Mouse (Mus musculus): ENCODE results near the gene Btbd35f5. TPM values are rescaled to one million over a fixed set of nuclear protein-coding genes. Genes with fewer than 3 reads are reported as not detected.
"Not testable (repeated sequence)": the region's sequence is repeated elsewhere in the genome, so short reads cannot be mapped to it uniquely, and the experiment has no call there.

Gene Btbd35f5
- not detected for total RNA-seq (2018; cell fraction: chromatin; rRNA removed)
- not detected for total RNA-seq (2018; cell fraction: cytosol; rRNA removed)
- total RNA-seq (2018; cell fraction: nucleus; rRNA removed): not detected
- polyA plus RNA-seq (2018): not detected in 3 replicates

- H3K27ac ChIP-seq; H3K4me3 ChIP-seq (ENCODE audit: inconsistent target); H3K79me2 ChIP-seq (ENCODE audit: inconsistent target); H3K36me3 ChIP-seq (ENCODE audit: inconsistent target): not testable (repeated sequence)
- WGBS (ENCODE audit: missing documents): no CpG with 5 or more reads among the region's 3 CpGs
Measured at GRCm38 (mm10) chrX:32973597-32973996, at the start of gene Btbd35f5. Gene Btbd35f5 (plus strand): TSS chrX:32973897.

DNA sequence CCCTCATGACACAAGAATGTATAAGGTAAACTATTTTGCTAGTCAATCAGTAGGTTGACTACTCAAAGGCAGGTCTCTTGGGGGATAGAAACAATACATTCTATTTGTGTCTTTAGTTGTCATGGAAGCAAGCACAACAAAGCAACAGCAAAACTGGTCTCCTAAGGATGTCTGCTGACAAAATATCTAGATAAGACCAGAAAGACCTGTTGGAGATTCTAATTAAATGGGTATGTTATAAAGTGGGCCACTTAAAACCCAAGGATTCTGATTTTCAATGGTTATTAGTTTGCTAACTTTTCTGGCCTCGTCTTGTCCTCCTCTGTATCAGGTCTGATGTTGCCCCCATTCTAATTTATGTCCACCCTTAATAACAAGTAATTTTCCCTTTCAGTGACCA is 32.2 kb upstream of the Btbd35f5 start, which contains the start of gene Gm21789:
TSS of gene Gm21789 (plus strand) at position 301 of the 400 bp plus-strand sequence.
- no CpG with 5 or more reads among the region's 1 CpGs for WGBS (ENCODE audit: missing documents)
- not testable (repeated sequence) for H3K4me3 ChIP-seq (ENCODE audit: inconsistent target); H3K79me2 ChIP-seq (ENCODE audit: inconsistent target)

More for the DNA sequence above, 32.2 kb upstream of the Btbd35f5 start, which contains the start of gene Gm21789:
- not testable (repeated sequence) for H3K36me3 ChIP-seq (ENCODE audit: inconsistent target); H3K27ac ChIP-seq

Other genes starting within 250 kb of the Btbd35f5 start
- not detected in 3 replicates for gene Btbd35f21, start 247.8 kb upstream of the Btbd35f5 start, polyA plus RNA-seq (2018)
- not detected in 3 replicates for gene Btbd35f30, start 79.3 kb upstream of the Btbd35f5 start, polyA plus RNA-seq (2018)
- gene Gm21789, start 32.1 kb upstream of the Btbd35f5 start, polyA plus RNA-seq (2018): not detected in 3 replicates